Mouse (Mus musculus): ENCODE results near the gene Ly6g6c. TPM values are rescaled to one million over a fixed set of nuclear protein-coding genes. Genes with fewer than 3 reads are reported as not detected.

The Ly6g6c gene
- polyA plus RNA-seq (2015; fragmentation: Nextera tagmentation; extraction: Ambion mirVana), result 0.24 and 0.37 TPM in 2 replicates

- WGBS (ENCODE audit: insufficient replicate concordance), result 2% methylated on average over 48 of the region's 48 CpGs
- Histone ChIP-seq H3K9ac (ENCODE audit: low read depth, low read length) (no peak within 1 kb of the TSS), H3K27ac (ENCODE audit: low read length) (no peak within 1 kb of the TSS), H3K36me3 (ENCODE audit: control insufficient read depth, insufficient read depth) (no peaks in the 10 kb centered on the region), H3K4me1 (ENCODE audit: control insufficient read depth, low read depth, low read length) (peaks cover 26% of the 10 kb centered on the region), H3K4me3 (ENCODE audit: low read depth, low read length) (peak within 1 kb of the TSS; percentile 52), H3K4me2 (ENCODE audit: low read depth, low read length) (peak within 1 kb of the TSS; percentile 64), H3K9me3 (replicated peaks; ENCODE audit: control insufficient read depth, low read length) (no peaks in the 10 kb centered on the region), H3K27me3 (ENCODE audit: control insufficient read depth, insufficient read depth, low read depth, low read length) (peaks cover 64% of the 10 kb centered on the region)
- ATAC-seq (ENCODE audit: low read depth), result peak; percentile 38; the same call in 1 of the 2 replicates
These were observed at the start of gene Ly6g6c for GRCm38 (mm10) chr17:35064951-35065947. Gene Ly6g6c (plus strand): TSS chr17:35065388.

- Histone ChIP-seq H3K9me3 (replicated peaks; ENCODE audit: control insufficient read depth, low read length) (no peaks in the 10 kb centered on the region), H3K4me1 (ENCODE audit: control insufficient read depth, low read depth, low read length) (peaks cover 10% of the 10 kb centered on the region), H3K4me3 (ENCODE audit: low read depth, low read length) (no peak within 1 kb of the TSS), H3K4me2 (ENCODE audit: low read depth, low read length) (no peak within 1 kb of the TSS), H3K36me3 (ENCODE audit: control insufficient read depth, insufficient read depth) (peaks cover 48% of the 10 kb centered on the region), H3K27ac (ENCODE audit: low read length) (no peak within 1 kb of the TSS), H3K9ac (ENCODE audit: low read depth, low read length) (no peak within 1 kb of the TSS), H3K27me3 (ENCODE audit: control insufficient read depth, insufficient read depth, low read depth, low read length) (no peaks in the 10 kb centered on the region)
- 82% methylated on average over 12 of the region's 12 CpGs for WGBS (ENCODE audit: insufficient replicate concordance)
- no peak for ATAC-seq (ENCODE audit: low read depth)
These were observed 48.8 kb upstream of the Ly6g6c start, which contains the start of gene Vwa7 for GRCm38 (mm10) chr17:35016376-35016775. Gene Vwa7 (plus strand): TSS chr17:35016579.

- peaks cover 42% of the 10 kb centered on the region for H3K36me3 ChIP-seq (ENCODE audit: control insufficient read depth, insufficient read depth)
These were observed 48.1 kb upstream of the Ly6g6c start for GRCm38 (mm10) chr17:35016791-35017705.

GRCm38 (mm10) chr17:35017706-35018030, 47.5 kb upstream of the Ly6g6c start:
- Histone ChIP-seq H3K27me3 (ENCODE audit: control insufficient read depth, insufficient read depth, low read depth, low read length) (no peaks in the 10 kb centered on the region), H3K4me2 (ENCODE audit: low read depth, low read length) (no peak overlapping the region), H3K9me3 (replicated peaks; ENCODE audit: control insufficient read depth, low read length) (no peaks in the 10 kb centered on the region), H3K4me3 (ENCODE audit: low read depth, low read length) (no peak overlapping the region), H3K36me3 (ENCODE audit: control insufficient read depth, insufficient read depth) (peaks cover 36% of the 10 kb centered on the region), H3K9ac (ENCODE audit: low read depth, low read length) (no peak overlapping the region), H3K27ac (ENCODE audit: low read length) (no peak overlapping the region), H3K4me1 (ENCODE audit: control insufficient read depth, low read depth, low read length) (peaks cover 21% of the 10 kb centered on the region)
- 69% methylated on average over 14 of the region's 14 CpGs for WGBS (ENCODE audit: insufficient replicate concordance)
- ATAC-seq (ENCODE audit: low read depth), result no peak

More at GRCm38 (mm10) chr17:35016791-35017705, 48.1 kb upstream of the Ly6g6c start:
- H3K27ac ChIP-seq (ENCODE audit: low read length), result no peak overlapping the region
- no peak for ATAC-seq (ENCODE audit: low read depth)
- H3K4me1 ChIP-seq (ENCODE audit: control insufficient read depth, low read depth, low read length), result peaks cover 17% of the 10 kb centered on the region
- H3K4me3 ChIP-seq (ENCODE audit: low read depth, low read length), result no peak overlapping the region
- no peak overlapping the region for H3K9ac ChIP-seq (ENCODE audit: low read depth, low read length)
- H3K9me3 ChIP-seq (replicated peaks; ENCODE audit: control insufficient read depth, low read length), result no peaks in the 10 kb centered on the region
- H3K27me3 ChIP-seq (ENCODE audit: control insufficient read depth, insufficient read depth, low read depth, low read length), result no peaks in the 10 kb centered on the region
- no peak overlapping the region for H3K4me2 ChIP-seq (ENCODE audit: low read depth, low read length)
- WGBS (ENCODE audit: insufficient replicate concordance), result 73% methylated on average over 10 of the region's 10 CpGs

GRCm38 (mm10) chr17:35018171-35018570, 47.0 kb upstream of the Ly6g6c start:
- no peak overlapping the region for H3K9ac ChIP-seq (ENCODE audit: low read depth, low read length)
- H3K36me3 ChIP-seq (ENCODE audit: control insufficient read depth, insufficient read depth), result peaks cover 31% of the 10 kb centered on the region
- no peaks in the 10 kb centered on the region for H3K9me3 ChIP-seq (replicated peaks; ENCODE audit: control insufficient read depth, low read length)
- no peak overlapping the region for H3K27ac ChIP-seq (ENCODE audit: low read length)
- no peak overlapping the region for H3K4me3 ChIP-seq (ENCODE audit: low read depth, low read length)
- WGBS (ENCODE audit: insufficient replicate concordance), result 56% methylated on average over 3 of the region's 3 CpGs
- no peak overlapping the region for H3K4me2 ChIP-seq (ENCODE audit: low read depth, low read length)
- H3K4me1 ChIP-seq (ENCODE audit: control insufficient read depth, low read depth, low read length), result peaks cover 25% of the 10 kb centered on the region
- ATAC-seq (ENCODE audit: low read depth), result no peak
- H3K27me3 ChIP-seq (ENCODE audit: control insufficient read depth, insufficient read depth, low read depth, low read length), result no peaks in the 10 kb centered on the region

GRCm38 (mm10) chr17:35019894-35020293, 45.3 kb upstream of the Ly6g6c start:
- no peak overlapping the region for H3K4me2 ChIP-seq (ENCODE audit: low read depth, low read length)
- H3K9me3 ChIP-seq (replicated peaks; ENCODE audit: control insufficient read depth, low read length), result no peaks in the 10 kb centered on the region
- H3K4me1 ChIP-seq (ENCODE audit: control insufficient read depth, low read depth, low read length), result peaks cover 36% of the 10 kb centered on the region
- no peak overlapping the region for H3K27ac ChIP-seq (ENCODE audit: low read length)
- ATAC-seq (ENCODE audit: low read depth), result no peak
- no peak overlapping the region for H3K9ac ChIP-seq (ENCODE audit: low read depth, low read length)
- H3K36me3 ChIP-seq (ENCODE audit: control insufficient read depth, insufficient read depth), result peaks cover 13% of the 10 kb centered on the region
- H3K27me3 ChIP-seq (ENCODE audit: control insufficient read depth, insufficient read depth, low read depth, low read length), result no peaks in the 10 kb centered on the region
- 85% methylated on average over 11 of the region's 11 CpGs for WGBS (ENCODE audit: insufficient replicate concordance)
- H3K4me3 ChIP-seq (ENCODE audit: low read depth, low read length), result no peak overlapping the region

GRCm38 (mm10) chr17:35020551-35020950, 44.6 kb upstream of the Ly6g6c start:
- Histone ChIP-seq H3K36me3 (ENCODE audit: control insufficient read depth, insufficient read depth) (peaks cover 8% of the 10 kb centered on the region), H3K27ac (ENCODE audit: low read length) (no peak overlapping the region), H3K9me3 (replicated peaks; ENCODE audit: control insufficient read depth, low read length) (no peaks in the 10 kb centered on the region), H3K4me2 (ENCODE audit: low read depth, low read length) (no peak overlapping the region), H3K4me1 (ENCODE audit: control insufficient read depth, low read depth, low read length) (peaks cover 36% of the 10 kb centered on the region), H3K4me3 (ENCODE audit: low read depth, low read length) (no peak overlapping the region), H3K9ac (ENCODE audit: low read depth, low read length) (no peak overlapping the region), H3K27me3 (ENCODE audit: control insufficient read depth, insufficient read depth, low read depth, low read length) (no peaks in the 10 kb centered on the region)
- ATAC-seq (ENCODE audit: low read depth), result no peak
- 80% methylated on average over 8 of the region's 8 CpGs for WGBS (ENCODE audit: insufficient replicate concordance)

GRCm38 (mm10) chr17:35021163-35021808, 43.9 kb upstream of the Ly6g6c start:
- no peak overlapping the region for H3K4me3 ChIP-seq (ENCODE audit: low read depth, low read length)
- ATAC-seq (ENCODE audit: low read depth), result peak; percentile 20; the same call in 1 of the 2 replicates
- H3K9ac ChIP-seq (ENCODE audit: low read depth, low read length), result no peak overlapping the region
- H3K9me3 ChIP-seq (replicated peaks; ENCODE audit: control insufficient read depth, low read length), result no peaks in the 10 kb centered on the region
- H3K27ac ChIP-seq (ENCODE audit: low read length), result peak overlapping the region; percentile 39
- peaks cover 1% of the 10 kb centered on the region; the same call in 1 of the 2 replicates for H3K36me3 ChIP-seq (ENCODE audit: control insufficient read depth, insufficient read depth)
- H3K4me1 ChIP-seq (ENCODE audit: control insufficient read depth, low read depth, low read length), result peaks cover 34% of the 10 kb centered on the region
- 11% methylated on average over 17 of the region's 17 CpGs for WGBS (ENCODE audit: insufficient replicate concordance)
- no peaks in the 10 kb centered on the region for H3K27me3 ChIP-seq (ENCODE audit: control insufficient read depth, insufficient read depth, low read depth, low read length)
- H3K4me2 ChIP-seq (ENCODE audit: low read depth, low read length), result peak overlapping the region; percentile 38

Data from liver, embryonic 16.5 days (tissue).